Mouse (Mus musculus): Measurements from ENCODE around the gene AC124502.3.

DNA sequence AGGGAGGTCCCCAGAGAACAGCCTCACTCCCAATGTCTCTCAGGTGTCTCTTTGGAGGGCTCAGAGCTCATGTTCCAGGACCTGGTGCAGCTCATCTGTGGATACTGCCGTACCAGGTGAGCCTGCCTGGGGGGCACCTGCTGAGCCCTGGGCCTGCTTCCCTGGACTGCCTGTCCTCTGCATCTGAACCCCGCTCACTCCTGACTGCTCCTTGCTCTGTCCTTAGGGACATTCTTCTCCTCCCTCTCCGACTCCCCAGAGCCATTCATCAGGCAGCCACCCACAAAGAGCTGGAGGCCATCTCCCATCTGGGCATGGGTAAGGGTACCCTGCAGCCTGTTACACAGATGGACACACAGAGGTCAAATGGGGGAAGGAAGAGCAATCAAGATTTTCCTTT is 12.8 kb downstream of the AC124502.3 start:
- TF ChIP-seq FLI1 (IDR thresholded peaks at IDR 0.05; ENCODE audit: low read length): no peak
- TF ChIP-seq GATA1 (IDR thresholded peaks at IDR 0.05; ENCODE audit: borderline replicate concordance, low read length): no peak
